Mouse (Mus musculus): ENCODE results near the gene Mapkapk2.

Mapkapk2 gene

DNA sequence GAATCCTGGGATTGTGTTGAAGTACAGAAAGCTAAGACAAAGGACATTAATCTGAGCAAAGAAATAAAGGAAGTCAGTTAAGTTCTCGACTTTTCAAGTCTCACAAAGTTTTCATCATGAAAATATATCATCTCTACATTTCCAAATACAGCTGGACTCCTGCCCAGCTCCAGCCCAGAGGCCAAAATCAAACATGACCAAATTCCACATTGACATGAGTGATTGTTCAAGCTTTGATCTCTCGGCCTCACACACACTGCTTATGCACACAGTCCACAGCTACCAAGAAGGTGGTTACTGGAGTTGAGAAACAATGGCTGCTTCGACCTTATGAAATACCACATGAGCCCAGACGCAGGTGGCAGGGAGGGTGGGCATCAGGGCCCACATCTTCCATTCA lies 14.0 kb downstream of the Mapkapk2 start:
- no peak for DNase-seq (ENCODE audit: extremely low read depth, insufficient read length, low spot score)

DNA sequence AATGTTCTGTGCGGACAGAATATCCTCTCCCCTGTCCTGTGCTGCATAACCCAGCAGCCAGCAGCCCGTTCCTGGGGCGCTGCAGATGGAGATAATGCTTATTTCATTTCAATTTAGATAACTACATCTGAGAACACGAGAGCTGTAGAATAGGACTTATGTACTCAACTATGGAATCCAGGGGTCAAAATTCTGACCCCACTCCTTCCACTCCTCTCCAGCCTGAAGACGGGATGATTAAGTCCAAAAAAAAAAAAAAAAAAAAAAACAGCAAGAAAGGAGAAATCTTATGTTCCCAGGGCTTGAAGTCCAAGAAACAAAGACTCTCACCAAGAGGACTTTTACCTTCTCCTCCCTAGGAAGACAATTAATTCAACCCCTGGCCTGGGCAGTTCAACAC lies 14.5 kb downstream of the Mapkapk2 start:
- DNase-seq (ENCODE audit: extremely low read depth, insufficient read length, low spot score) = no peak

DNA sequence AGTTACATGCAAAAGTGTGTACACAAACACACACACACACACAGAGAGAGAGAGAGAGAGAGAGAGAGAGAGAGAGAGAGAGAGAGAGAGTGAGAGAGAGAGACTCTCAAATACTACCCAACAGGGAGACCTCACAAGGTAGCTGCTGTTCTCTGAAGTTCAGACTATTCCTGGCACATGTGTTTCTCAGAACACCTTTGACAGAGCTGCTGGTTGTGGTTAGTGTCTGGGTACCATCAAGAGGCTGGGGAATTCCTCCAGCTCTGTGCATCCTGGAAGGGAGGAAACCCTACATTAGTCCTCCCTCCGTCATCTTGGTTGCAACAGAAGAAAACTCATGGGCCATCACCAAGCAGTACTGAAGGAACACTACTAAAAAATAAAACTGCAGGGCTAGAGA lies 16.9 kb downstream of the Mapkapk2 start:
- no peak for DNase-seq (ENCODE audit: extremely low read depth, insufficient read length, low spot score)

- no peak for DNase-seq (ENCODE audit: extremely low read depth, insufficient read length, low spot score)
Observed at GRCm38 (mm10) chr1:131079762-131080161, 17.9 kb downstream of the Mapkapk2 start.

GRCm38 (mm10) chr1:131078761-131079330 lies 18.8 kb downstream of the Mapkapk2 start:
- no peak for DNase-seq (ENCODE audit: extremely low read depth, insufficient read length, low spot score)

GRCm38 (mm10) chr1:131075098-131075791 lies 22.4 kb downstream of the Mapkapk2 start:
- DNase-seq (ENCODE audit: extremely low read depth, insufficient read length, low spot score) = no peak

DNA sequence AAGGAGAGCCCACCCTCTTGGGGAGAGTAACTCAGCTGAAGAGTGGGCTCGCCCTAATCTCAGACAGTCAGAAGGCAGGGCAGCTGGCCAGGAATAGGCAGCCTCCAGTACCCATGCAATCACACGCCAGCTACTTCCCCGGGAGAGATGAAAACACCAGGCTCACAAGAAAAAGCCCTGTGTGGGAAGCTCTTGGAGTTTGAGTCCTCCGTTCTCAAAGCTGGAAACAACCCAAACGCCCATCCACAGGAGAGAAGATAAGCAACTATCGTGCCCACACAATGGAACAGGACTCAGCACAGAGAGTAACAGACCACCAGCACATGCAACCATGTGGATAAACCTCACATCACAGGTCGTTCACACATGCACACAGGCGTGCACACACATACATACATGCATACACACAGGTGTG lies 23.1 kb downstream of the Mapkapk2 start:
- DNase-seq (ENCODE audit: extremely low read depth, insufficient read length, low spot score) = no peak

DNA sequence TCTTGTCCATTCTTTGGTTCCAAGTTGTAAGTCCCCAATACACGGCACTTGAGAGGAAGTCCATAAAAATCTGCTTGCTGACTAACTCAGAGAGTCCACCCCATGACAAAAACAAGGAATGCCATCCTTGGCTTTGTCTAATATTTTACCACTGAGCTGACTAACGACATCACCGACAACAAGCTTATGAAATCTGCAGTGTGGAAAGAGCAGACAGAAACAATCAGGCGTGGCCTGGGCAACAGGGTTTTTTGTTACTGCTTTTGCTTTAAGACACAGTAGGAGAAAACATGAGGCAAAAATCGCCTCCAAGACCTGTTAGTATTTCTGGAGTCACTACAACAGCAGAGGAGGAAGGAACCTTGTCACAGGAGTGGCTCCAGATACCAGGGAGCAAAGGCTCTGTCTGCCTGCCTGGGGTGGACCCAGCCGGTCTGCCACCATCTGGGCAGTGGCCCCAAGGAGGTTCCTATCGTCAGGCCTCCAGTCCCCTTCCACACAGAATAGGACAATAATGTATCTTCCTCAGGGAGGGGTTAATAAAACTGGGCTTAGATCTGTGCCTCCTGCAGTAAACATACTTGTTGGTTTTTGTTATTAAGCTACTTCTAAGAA lies 25.1 kb downstream of the Mapkapk2 start:
- no peak for DNase-seq (ENCODE audit: extremely low read depth, insufficient read length, low spot score)

GRCm38 (mm10) chr1:131069010-131069409 lies 28.6 kb downstream of the Mapkapk2 start:
- no peak for DNase-seq (ENCODE audit: extremely low read depth, insufficient read length, low spot score)

- no peak for DNase-seq (ENCODE audit: extremely low read depth, insufficient read length, low spot score)
Observed at GRCm38 (mm10) chr1:131068011-131068727, 29.5 kb downstream of the Mapkapk2 start.

- no peak for DNase-seq (ENCODE audit: extremely low read depth, insufficient read length, low spot score)
Observed at GRCm38 (mm10) chr1:131064202-131064601, 33.4 kb downstream of the Mapkapk2 start.

DNA sequence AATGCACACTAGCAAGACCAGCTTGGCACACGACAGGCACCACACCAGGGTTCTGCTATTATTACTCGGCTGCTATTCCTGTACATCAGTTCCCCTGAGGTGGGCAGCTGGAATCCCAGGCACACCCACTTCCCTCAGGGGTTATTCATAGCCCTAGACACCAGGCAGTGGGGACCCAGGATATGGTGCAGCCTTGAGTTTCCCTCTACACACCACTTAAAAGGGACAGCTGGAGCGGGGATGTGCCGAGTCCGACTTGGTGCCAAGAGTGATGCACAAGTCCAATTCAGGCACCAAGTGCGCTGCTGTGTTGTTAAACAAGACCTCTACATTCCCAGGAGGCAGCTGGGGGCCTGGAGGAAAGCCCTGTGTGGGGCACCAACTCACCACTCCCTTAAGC lies 34.8 kb downstream of the Mapkapk2 start:
- DNase-seq (ENCODE audit: extremely low read depth, insufficient read length, low spot score) = no peak

DNA sequence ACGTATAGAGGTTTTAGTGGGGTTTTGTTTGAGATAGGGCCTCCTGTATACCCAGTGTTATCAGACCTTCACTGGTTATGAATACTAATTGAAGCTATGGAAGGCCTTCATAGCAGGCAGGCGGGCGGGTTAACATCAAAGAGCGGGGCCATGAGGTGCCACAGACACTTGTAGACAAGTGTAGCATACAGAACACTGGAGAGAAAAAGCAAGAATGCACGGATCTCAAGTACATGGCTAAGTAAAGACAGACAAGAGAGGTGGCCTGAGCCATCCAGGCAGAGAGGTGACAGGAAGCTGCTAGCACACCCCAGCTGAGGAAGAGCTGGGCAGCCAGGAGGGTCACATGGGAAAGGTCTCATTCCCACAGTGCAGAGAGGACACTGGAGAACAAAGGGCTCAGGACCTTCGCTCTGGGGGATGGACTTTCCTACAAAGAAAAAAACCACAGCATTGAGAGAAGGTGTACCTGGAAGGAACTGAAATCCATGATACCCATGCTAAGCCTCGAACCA lies 35.8 kb downstream of the Mapkapk2 start:
- no peak for DNase-seq (ENCODE audit: extremely low read depth, insufficient read length, low spot score)

GRCm38 (mm10) chr1:131060290-131061253 lies 37.1 kb downstream of the Mapkapk2 start:
- DNase-seq (ENCODE audit: extremely low read depth, insufficient read length, low spot score) = no peak

DNA sequence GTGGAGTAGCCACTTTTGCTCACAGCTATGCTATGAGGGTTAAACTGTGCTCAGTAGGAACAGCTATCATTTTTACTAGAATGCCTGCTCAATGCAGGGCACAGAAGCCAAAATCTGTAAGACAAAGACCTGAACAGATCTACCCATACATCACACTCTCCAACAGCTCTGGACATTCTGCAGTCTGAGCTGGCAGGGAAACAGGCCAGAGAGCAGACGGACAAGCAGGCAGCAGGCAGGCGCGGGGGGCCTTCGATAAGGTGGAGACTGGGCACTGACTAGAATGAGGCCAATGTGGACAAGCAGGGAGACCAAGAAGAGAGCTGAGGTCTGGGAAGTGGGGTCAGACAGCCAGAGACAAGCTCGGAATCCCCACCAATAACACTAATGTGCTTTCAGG lies 37.8 kb downstream of the Mapkapk2 start:
- no peak for DNase-seq (ENCODE audit: extremely low read depth, insufficient read length, low spot score)

DNA sequence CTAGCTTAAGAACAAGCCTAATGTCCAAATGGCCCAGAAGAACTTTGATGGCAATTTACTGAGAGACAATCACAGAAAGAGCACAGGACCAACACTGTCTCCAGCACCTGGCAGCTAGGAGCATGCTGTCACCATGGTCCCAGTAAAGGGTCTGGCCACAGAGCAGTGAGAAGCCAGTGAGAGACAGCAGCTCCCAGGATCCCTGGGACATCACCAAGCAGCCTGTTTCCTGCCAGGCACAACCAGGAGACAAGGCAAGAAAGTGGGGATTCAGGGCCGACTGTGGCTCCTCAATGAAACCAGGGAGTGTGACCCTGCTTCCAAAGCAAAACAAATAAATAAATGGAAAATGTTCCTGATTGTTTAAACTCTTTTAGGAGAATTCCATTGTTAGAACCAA lies 38.2 kb downstream of the Mapkapk2 start:
- DNase-seq (ENCODE audit: extremely low read depth, insufficient read length, low spot score) = no peak

DNA sequence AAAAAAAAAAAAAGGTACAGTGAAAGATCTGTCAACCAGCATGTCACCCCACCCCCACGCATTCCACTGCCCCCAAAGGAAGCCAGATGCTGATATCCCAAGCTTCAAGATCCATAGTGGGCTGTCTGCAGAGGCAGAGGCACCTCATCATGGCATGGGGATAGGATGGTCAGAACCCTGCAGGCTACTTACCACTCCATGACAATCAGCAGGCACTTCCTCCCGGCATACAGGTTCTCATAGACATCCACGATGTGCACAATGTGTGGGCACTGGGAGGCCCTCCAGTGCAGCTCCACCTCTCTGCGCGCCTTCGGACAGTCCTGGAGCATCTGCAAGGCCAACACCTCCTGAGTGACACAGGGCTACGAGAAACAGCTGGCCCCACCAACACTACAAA lies 39.2 kb downstream of the Mapkapk2 start:
- DNase-seq (ENCODE audit: extremely low read depth, insufficient read length, low spot score) = no peak

GRCm38 (mm10) chr1:131054251-131054650 lies 43.4 kb downstream of the Mapkapk2 start:
- DNase-seq (ENCODE audit: extremely low read depth, insufficient read length, low spot score) = no peak

DNA sequence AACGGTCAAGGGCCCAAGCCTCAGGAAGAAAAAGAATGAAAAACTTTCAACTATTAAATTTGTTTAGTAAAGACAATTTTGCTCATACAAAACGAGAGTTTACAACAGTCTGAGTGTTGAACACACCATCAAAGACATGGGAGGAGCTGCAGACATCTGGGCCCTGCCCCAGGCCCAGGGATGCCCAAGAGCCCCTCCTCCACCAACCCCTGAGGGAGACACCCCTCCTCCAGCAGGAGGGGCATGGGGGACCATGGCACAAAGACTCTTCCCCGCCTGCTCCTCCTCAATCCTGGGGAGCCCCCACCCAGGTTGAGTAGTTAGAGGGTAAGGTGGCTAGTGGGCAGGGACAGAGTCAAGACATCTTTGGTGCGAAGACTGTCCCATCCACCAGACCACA lies 44.0 kb downstream of the Mapkapk2 start:
- no peak for DNase-seq (ENCODE audit: extremely low read depth, insufficient read length, low spot score)

GRCm38 (mm10) chr1:131053239-131053638 lies 44.4 kb downstream of the Mapkapk2 start:
- no peak for DNase-seq (ENCODE audit: extremely low read depth, insufficient read length, low spot score)
